Mouse (Mus musculus) liver, embryonic 14.5 days (tissue): ENCODE measurements around the gene Vps26a.

Source experiments
- CTCF ChIP-seq: IDR thresholded peaks from 2 replicates; pipeline ENCODE4 v1.5.1; 2016; ENCODE audit warnings: antibody characterized with exemption, low read depth, control low read depth
- EP300 ChIP-seq: IDR thresholded peaks from 2 replicates; pipeline ENCODE4 v1.6.1; 2016; ENCODE audit warnings: antibody characterized with exemption, low read depth

GRCm38 (mm10) chr10:62527351-62527750 is 40.7 kb upstream of the Vps26a start, which contains the start of gene Srgn:
- TF ChIP-seq CTCF, result no peak
- no peak for TF ChIP-seq EP300
